Mouse (Mus musculus): ENCODE data around the gene Adgrf3.

- TF ChIP-seq MAX (IDR thresholded peaks at IDR 0.05) (no peak), CTCF (IDR thresholded peaks at IDR 0.05; ENCODE audit: control insufficient read depth, insufficient read depth, insufficient read length) (no peak), MYOG (IDR thresholded peaks at IDR 0.05; ENCODE audit: control insufficient read depth, extremely low read depth, insufficient read length) (no peak), USF1 (IDR thresholded peaks at IDR 0.05; ENCODE audit: low read depth) (no peak), MYOD1 (IDR thresholded peaks at IDR 0.05; ENCODE audit: control insufficient read depth, insufficient read length, low read depth) (no peak), CEBPB (IDR thresholded peaks at IDR 0.05; ENCODE audit: low read depth) (no peak), FOSL1 (IDR thresholded peaks at IDR 0.05; ENCODE audit: insufficient read depth, low read length, poor library complexity, severe bottlenecking) (no peak)
These were observed 40.4 kb upstream of the Adgrf3 start for GRCm38 (mm10) chr5:30245861-30246416.

All from C2C12 (cell line).